Mouse (Mus musculus): ENCODE measurements around the gene Rpl5. TPM values are rescaled to one million over a fixed set of nuclear protein-coding genes. Genes with fewer than 3 reads are reported as not detected.

The Rpl5 gene
- 10 to 100 TPM; 36.7 to 45.6 TPM for total RNA-seq (2021)
- long read RNA-seq, experiment 1, transcript Rpl5-204 (3 exons, 1,024 nt), result major isoform, 179 of 233 reads
- long read RNA-seq, experiment 1, transcript Rpl5-201 (8 exons, 2,045 nt), result minor isoform, 49 of 233 reads
- long read RNA-seq, experiment 1, partial matches to known transcripts, result 4 of 233 reads
- long read RNA-seq, experiment 1, other reads (novel, unspliced or antisense), result 1 of 233 reads
- long read RNA-seq, experiment 2, transcript Rpl5-201 (8 exons, 2,045 nt), result minor isoform, 67 of 321 reads
- long read RNA-seq, experiment 2, transcript Rpl5-204 (3 exons, 1,024 nt), result major isoform, 249 of 321 reads
- long read RNA-seq, experiment 2, partial matches to known transcripts, result 3 of 321 reads
- long read RNA-seq, experiment 2, other reads (novel, unspliced or antisense), result 2 of 321 reads

- intact Hi-C loops (cut with DNase I; ENCODE audit: low total_unique reads), result no loop called here
- DNase-seq, result peak; percentile 94
Observed at GRCm38 (mm10) chr5:107900206-107901013, at the start of gene Rpl5. Gene Rpl5, plus strand, starts transcription at chr5:107900502.

GRCm38 (mm10) chr5:107853807-107854206, 46.5 kb upstream of the Rpl5 start:
- intact Hi-C loops (cut with DNase I; ENCODE audit: low total_unique reads), result no loop called here
- DNase-seq, result peak; percentile 32

GRCm38 (mm10) chr5:107854556-107854955, 45.7 kb upstream of the Rpl5 start:
- intact Hi-C loops (cut with DNase I; ENCODE audit: low total_unique reads), result no loop called here

GRCm38 (mm10) chr5:107855546-107855945, 44.8 kb upstream of the Rpl5 start:
- intact Hi-C loops (cut with DNase I; ENCODE audit: low total_unique reads), result no loop called here

More at GRCm38 (mm10) chr5:107854556-107854955, 45.7 kb upstream of the Rpl5 start:
- no peak for DNase-seq

GRCm38 (mm10) chr5:107858963-107859362, 41.3 kb upstream of the Rpl5 start:
- intact Hi-C loops (cut with DNase I; ENCODE audit: low total_unique reads), result no loop called here
- no peak for DNase-seq

More at GRCm38 (mm10) chr5:107855546-107855945, 44.8 kb upstream of the Rpl5 start:
- no peak for DNase-seq

- intact Hi-C loops (cut with DNase I; ENCODE audit: low total_unique reads), result no loop called here
- no peak for DNase-seq
Observed at GRCm38 (mm10) chr5:107863971-107864370, 36.3 kb upstream of the Rpl5 start.

GRCm38 (mm10) chr5:107866127-107867126, 33.9 kb upstream of the Rpl5 start:
- intact Hi-C loops (cut with DNase I; ENCODE audit: low total_unique reads), result no loop called here
- DNase-seq, result peak; percentile 15

GRCm38 (mm10) chr5:107867970-107868904, 32.1 kb upstream of the Rpl5 start:
- peak; percentile 58 for DNase-seq
- intact Hi-C loops (cut with DNase I; ENCODE audit: low total_unique reads), result no loop called here

- intact Hi-C loops (cut with DNase I; ENCODE audit: low total_unique reads), result no loop called here
Observed at GRCm38 (mm10) chr5:107868905-107869424, 31.3 kb upstream of the Rpl5 start.

GRCm38 (mm10) chr5:107869701-107870100, 30.6 kb upstream of the Rpl5 start:
- no peak for DNase-seq
- intact Hi-C loops (cut with DNase I; ENCODE audit: low total_unique reads), result no loop called here

More at GRCm38 (mm10) chr5:107868905-107869424, 31.3 kb upstream of the Rpl5 start:
- DNase-seq, result peak; percentile 92

- intact Hi-C loops (cut with DNase I; ENCODE audit: low total_unique reads), result no loop called here
Observed at GRCm38 (mm10) chr5:107873330-107873729, 27.0 kb upstream of the Rpl5 start.

GRCm38 (mm10) chr5:107873886-107874302, 26.4 kb upstream of the Rpl5 start:
- no peak for DNase-seq

More at GRCm38 (mm10) chr5:107873330-107873729, 27.0 kb upstream of the Rpl5 start:
- no peak for DNase-seq

GRCm38 (mm10) chr5:107874561-107875260, 25.6 kb upstream of the Rpl5 start, which contains the start of gene Evi5:
Gene Evi5, minus strand, starts transcription at chr5:107875107.
- no peak for DNase-seq
- intact Hi-C loops (cut with DNase I; ENCODE audit: low total_unique reads), result no loop called here

More at GRCm38 (mm10) chr5:107873886-107874302, 26.4 kb upstream of the Rpl5 start:
- intact Hi-C loops (cut with DNase I; ENCODE audit: low total_unique reads), result no loop called here

- DNase-seq, result no peak
- intact Hi-C loops (cut with DNase I; ENCODE audit: low total_unique reads), result no loop called here
Observed at GRCm38 (mm10) chr5:107875261-107875611, 25.1 kb upstream of the Rpl5 start.

GRCm38 (mm10) chr5:107877053-107877452, 23.2 kb upstream of the Rpl5 start:
- intact Hi-C loops (cut with DNase I; ENCODE audit: low total_unique reads), result no loop called here

GRCm38 (mm10) chr5:107880710-107881109, 19.6 kb upstream of the Rpl5 start:
- DNase-seq, result no peak
- intact Hi-C loops (cut with DNase I; ENCODE audit: low total_unique reads), result no loop called here

More at GRCm38 (mm10) chr5:107877053-107877452, 23.2 kb upstream of the Rpl5 start:
- DNase-seq, result no peak

Measured in gastrocnemius, postnatal 14 days (tissue).